Mouse (Mus musculus): ENCODE results near the gene Uroc1.

Uroc1 gene

GRCm38 (mm10) chr6:90358142-90358541, 25.1 kb downstream of the Uroc1 start:
- DNase-seq = no peak

GRCm38 (mm10) chr6:90359445-90359844, 26.4 kb downstream of the Uroc1 start:
- no peak for DNase-seq

- DNase-seq = peak; percentile 77
These were observed 27.1 kb downstream of the Uroc1 start for GRCm38 (mm10) chr6:90360024-90360781.

GRCm38 (mm10) chr6:90360922-90361614, 28.0 kb downstream of the Uroc1 start:
- no peak for DNase-seq

- no peak for DNase-seq
These were observed 30.2 kb downstream of the Uroc1 start for GRCm38 (mm10) chr6:90363301-90363700.

- DNase-seq = peak; percentile 100
These were observed 36.1 kb downstream of the Uroc1 start, which contains the start of gene Zxdc for GRCm38 (mm10) chr6:90368976-90369724. TSS of gene Zxdc (plus strand) at chr6:90369492.

- peak; percentile 52 for DNase-seq
These were observed 36.9 kb downstream of the Uroc1 start for GRCm38 (mm10) chr6:90369725-90370553.

GRCm38 (mm10) chr6:90374647-90375046, 41.6 kb downstream of the Uroc1 start:
- peak; percentile 55 for DNase-seq

- no peak for DNase-seq
These were observed 44.6 kb downstream of the Uroc1 start for GRCm38 (mm10) chr6:90377708-90378107.

GRCm38 (mm10) chr6:90381465-90381864, 48.4 kb downstream of the Uroc1 start:
- DNase-seq = no peak

GRCm38 (mm10) chr6:90390629-90391028, 57.5 kb downstream of the Uroc1 start:
- DNase-seq = no peak

- no peak for DNase-seq
These were observed 60.9 kb downstream of the Uroc1 start for GRCm38 (mm10) chr6:90393948-90394347.

- DNase-seq = no peak
These were observed 62.7 kb downstream of the Uroc1 start for GRCm38 (mm10) chr6:90395751-90396150.

GRCm38 (mm10) chr6:90397291-90397690, 64.2 kb downstream of the Uroc1 start:
- DNase-seq = peak; percentile 29

- no peak for DNase-seq
These were observed 75.5 kb downstream of the Uroc1 start for GRCm38 (mm10) chr6:90408632-90409031.

- DNase-seq = no peak
These were observed 77.9 kb downstream of the Uroc1 start for GRCm38 (mm10) chr6:90410972-90411371.

GRCm38 (mm10) chr6:90411926-90412325, 78.8 kb downstream of the Uroc1 start:
- DNase-seq = no peak

Measured in kidney, postnatal 14 days (tissue).